ENCODE assay signal across 31 mouse cellular contexts in genomic region chr5:105826916-105827510, GRCm38 (mm10). TPM values are rescaled to one million over a fixed set of nuclear protein-coding genes. Genes with fewer than 3 reads are reported as not detected.
A peak's percentile ranks its signal among the peaks of the same experiment; 100 is the strongest.
DNase-seq lines count a peak whose midpoint lies in the region; ATAC-seq and TF ChIP-seq lines count a peak whose summit lies in the region.
"Had no signal": no experiment of that assay in that cellular context is flagged by ENCODE, and none has a peak within 500 bp of the region (broad histone marks: within the 10 kb centered on the region; RNA-seq: fewer than 3 reads in every experiment).

No protein-coding gene starts in this region.

- ATAC-seq in liver, embryonic 11.5 days (replicated peaks; ENCODE audit: low FRiP score), result no peak
- ATAC-seq in erythroid progenitor cell, adult 5-6 weeks (replicated peaks; ENCODE audit: low FRiP score, poor library complexity, severe bottlenecking), result 0 out of 2 replicates have a peak, but pooled peaks have one; percentile 34
- peak; percentile 85 for ATAC-seq in liver, postnatal 0 days
- ATAC-seq in midbrain, embryonic 16.5 days, result no peak
- ATAC-seq: forebrain, embryonic 13.5 days; intestine, embryonic 16.5 days; midbrain, embryonic 15.5 days had no signal

- H3K27me3 ChIP-seq in liver, adult 2 months (ENCODE audit: control insufficient read depth, insufficient read depth, low read length), result no peaks in the 10 kb centered on the region
- no peaks in the 10 kb centered on the region for H3K27me3 ChIP-seq in liver, embryonic 11.5 days (replicated peaks; ENCODE audit: control insufficient read depth, insufficient read depth, low read length)
- no peaks in the 10 kb centered on the region for H3K27me3 ChIP-seq in liver, postnatal 0 days (ENCODE audit: insufficient read depth, low read length)
- no peaks in the 10 kb centered on the region for H3K27me3 ChIP-seq in midbrain, embryonic 16.5 days (ENCODE audit: control insufficient read depth, insufficient read depth, low read depth, low read length)
- H3K27me3 ChIP-seq: CH12.LX; forebrain, embryonic 13.5 days; heart, embryonic 15.5 days; hindbrain, embryonic 13.5 days; limb, embryonic 13.5 days; midbrain, embryonic 15.5 days had no signal

- no peaks in the 10 kb centered on the region for H3K79me2 ChIP-seq in liver, adult 2 months (ENCODE audit: control insufficient read depth, insufficient read depth, low read length)

- H3K9me3 ChIP-seq in liver, embryonic 11.5 days (ENCODE audit: control insufficient read depth, low read length), result no peaks in the 10 kb centered on the region
- H3K9me3 ChIP-seq in liver, postnatal 0 days (ENCODE audit: low read length), result no peaks in the 10 kb centered on the region
- H3K9me3 ChIP-seq in midbrain, embryonic 16.5 days (replicated peaks; ENCODE audit: control insufficient read depth, low read length, poor library complexity, severe bottlenecking), result no peaks in the 10 kb centered on the region
- H3K9me3 ChIP-seq: forebrain, embryonic 13.5 days; heart, embryonic 10.5 days; heart, embryonic 15.5 days; hindbrain, embryonic 13.5 days; limb, embryonic 13.5 days; midbrain, embryonic 10.5 days; midbrain, embryonic 15.5 days had no signal

- peaks cover 15% of the 10 kb centered on the region for H3K4me1 ChIP-seq in liver, adult 2 months (ENCODE audit: control insufficient read depth, insufficient read depth, low read length)
- peaks cover 20% of the 10 kb centered on the region for H3K4me1 ChIP-seq in liver, embryonic 11.5 days (replicated peaks; ENCODE audit: control insufficient read depth, insufficient read depth, low read length)
- peaks cover 6% of the 10 kb centered on the region; the same call in 1 of the 2 replicates for H3K4me1 ChIP-seq in liver, postnatal 0 days (ENCODE audit: insufficient read depth)
- peaks cover 7% of the 10 kb centered on the region for H3K4me1 ChIP-seq in midbrain, embryonic 16.5 days (ENCODE audit: control insufficient read depth, insufficient read depth, low read length)

- no peak overlapping the region for H3K27ac ChIP-seq in liver, adult 2 months (replicated peaks; ENCODE audit: insufficient read depth, low read depth, low read length)
- no peak overlapping the region for H3K27ac ChIP-seq in liver, embryonic 11.5 days (ENCODE audit: low read depth, low read length)
- H3K27ac ChIP-seq in liver, postnatal 0 days (ENCODE audit: low read depth), result 0 out of 2 replicates have a peak overlapping the region, but pooled peaks have one; percentile 39
- no peak overlapping the region for H3K27ac ChIP-seq in midbrain, embryonic 16.5 days (ENCODE audit: low read length)
- H3K27ac ChIP-seq: forebrain, embryonic 13.5 days; heart, embryonic 10.5 days; heart, embryonic 15.5 days; hindbrain, embryonic 13.5 days; kidney, postnatal 0 days; limb, embryonic 13.5 days; midbrain, embryonic 10.5 days; midbrain, embryonic 15.5 days had no signal

- peak; percentile 76 for DNase-seq in liver, adult 2 months (ENCODE audit: extremely low read depth, low read depth, low spot score)
- no peak for DNase-seq in liver, embryonic 11.5 days (ENCODE audit: low spot score)
- peak; percentile 33 for DNase-seq in NIH3T3 (ENCODE audit: low read depth)
- DNase-seq in liver, postnatal 0 days, result peak; percentile 34
- no peak for DNase-seq in cerebellum, adult 11 months
- DNase-seq: adrenal gland, postnatal 25 days; cerebellum, adult 8-10 months; cerebellum, postnatal 25 days; embryo, embryonic 11 days; gastrocnemius, postnatal 14 days; heart, adult 11 months; kidney, adult 8-10 months; kidney, postnatal 4 days; lung, adult 18-20 months; lung, postnatal 10 days; spleen, adult 18-20 months; thymus, adult 18-20 months; thymus, postnatal 25 days had no signal

- no peaks in the 10 kb centered on the region for H3K36me3 ChIP-seq in liver, adult 2 months (ENCODE audit: control insufficient read depth, insufficient read depth, low read length)
- H3K36me3 ChIP-seq in liver, embryonic 11.5 days (ENCODE audit: control insufficient read depth, insufficient read depth, low read length), result no peaks in the 10 kb centered on the region
- no peaks in the 10 kb centered on the region for H3K36me3 ChIP-seq in liver, postnatal 0 days (replicated peaks; ENCODE audit: insufficient read depth, low read length)
- no peaks in the 10 kb centered on the region for H3K36me3 ChIP-seq in midbrain, embryonic 16.5 days (ENCODE audit: control insufficient read depth, insufficient read depth, low read length)
- H3K36me3 ChIP-seq: heart, embryonic 10.5 days; heart, embryonic 15.5 days; hindbrain, embryonic 13.5 days; limb, embryonic 13.5 days; midbrain, embryonic 10.5 days; midbrain, embryonic 15.5 days had no signal

- no peak overlapping the region for H3K9ac ChIP-seq in liver, adult 2 months (ENCODE audit: low read depth, low read length)
- no peak overlapping the region for H3K9ac ChIP-seq in liver, embryonic 11.5 days (ENCODE audit: low read depth, low read length)
- no peak overlapping the region for H3K9ac ChIP-seq in liver, postnatal 0 days (replicated peaks)
- no peak overlapping the region for H3K9ac ChIP-seq in midbrain, embryonic 16.5 days (ENCODE audit: low read depth, low read length)
- H3K9ac ChIP-seq: forebrain, embryonic 13.5 days; heart, embryonic 15.5 days; hindbrain, embryonic 13.5 days; limb, embryonic 13.5 days; midbrain, embryonic 15.5 days had no signal

- no peak for TF ChIP-seq EP300 in liver, postnatal 0 days (IDR thresholded peaks at IDR 0.05; ENCODE audit: low read depth)

- H3K4me3 ChIP-seq in liver, adult 2 months (ENCODE audit: insufficient read depth, low read depth, low read length), result no peak overlapping the region
- no peak overlapping the region for H3K4me3 ChIP-seq in liver, embryonic 11.5 days (ENCODE audit: low read depth, low read length)
- H3K4me3 ChIP-seq in liver, postnatal 0 days (ENCODE audit: low read depth, low read length), result no peak overlapping the region
- H3K4me3 ChIP-seq in midbrain, embryonic 16.5 days (ENCODE audit: low read depth, low read length), result no peak overlapping the region
- H3K4me3 ChIP-seq: erythroblast, embryonic 14.5 days; forebrain, embryonic 13.5 days; heart, embryonic 10.5 days; heart, embryonic 15.5 days; hindbrain, embryonic 13.5 days; limb, embryonic 13.5 days; midbrain, embryonic 10.5 days; midbrain, embryonic 15.5 days had no signal

- TF ChIP-seq CTCF in liver, adult 2 months (IDR thresholded peaks at IDR 0.05; ENCODE audit: low read depth, low read length), result no peak
- no peak for TF ChIP-seq CTCF in liver, postnatal 0 days (IDR thresholded peaks at IDR 0.05; ENCODE audit: low read depth)

- no peak overlapping the region for H3K4me2 ChIP-seq in liver, embryonic 11.5 days
- no peak overlapping the region for H3K4me2 ChIP-seq in liver, postnatal 0 days (ENCODE audit: low read depth, low read length)
- H3K4me2 ChIP-seq in midbrain, embryonic 16.5 days (ENCODE audit: low read length), result no peak overlapping the region
- H3K4me2 ChIP-seq: forebrain, embryonic 13.5 days; heart, embryonic 15.5 days; hindbrain, embryonic 13.5 days; limb, embryonic 13.5 days; midbrain, embryonic 15.5 days had no signal

- no peak for TF ChIP-seq POLR2A in liver, adult 2 months (IDR thresholded peaks at IDR 0.05; ENCODE audit: extremely low read depth, insufficient read depth, low read length)

- 20% methylated on average over 5 of the region's 5 CpGs for WGBS in liver, adult 2 months
- WGBS in liver, embryonic 11.5 days, result 65% methylated on average over 5 of the region's 5 CpGs
- WGBS in liver, postnatal 0 days (ENCODE audit: insufficient replicate concordance), result 59% methylated on average over 5 of the region's 5 CpGs
- 71% methylated on average over 5 of the region's 5 CpGs for WGBS in midbrain, embryonic 16.5 days

RNA-seq across cellular contexts. Expression of gene Zfp326, which starts 49.4 kb away (rescaled TPM):
- 7.8 and 11.2 TPM in 2 replicates for total RNA-seq in liver, adult 2 months (2014; rRNA removed)
- 3.9 and 4.9 TPM in 2 replicates for polyA plus RNA-seq in liver, adult 2 months (2012; rRNA removed)
- polyA plus RNA-seq in liver, embryonic 11.5 days (2014; fragmentation: Nextera tagmentation; extraction: Ambion mirVana), result 14.5 and 18.0 TPM in 2 replicates
- 3.8 and 5.8 TPM in 2 replicates for total RNA-seq in erythroid progenitor cell, adult 5-6 weeks (2015; ENCODE audit: low replicate concordance)
- 4.0 and 5.4 TPM in 2 replicates for total RNA-seq in erythroid progenitor cell, adult 5-6 weeks (2017; ENCODE audit: low replicate concordance)
- polyA plus RNA-seq in liver, postnatal 0 days (2015; fragmentation: Nextera tagmentation; extraction: Ambion mirVana), result 8.9 and 9.0 TPM in 2 replicates
- polyA plus RNA-seq in midbrain, embryonic 16.5 days (2015; fragmentation: Nextera tagmentation; extraction: Ambion mirVana), result 40.6 and 51.2 TPM in 2 replicates

Comparison
In these comparisons a context has a peak if more than half of its experiments do, and no peak if none do; other contexts are left out.
1. DNase-seq: peak in liver, adult 2 months (single experiment), NIH3T3 (single experiment) and liver, postnatal 0 days (single experiment); none in liver, embryonic 11.5 days (single experiment) and cerebellum, adult 11 months (single experiment).
2. ATAC-seq: peak in erythroid progenitor cell, adult 5-6 weeks (single experiment) and liver, postnatal 0 days (single experiment); none in liver, embryonic 11.5 days (single experiment) and midbrain, embryonic 16.5 days (single experiment).